Mouse (Mus musculus) olfactory bulb, adult 2 months (tissue): Measurements from ENCODE around the gene Midn. TPM values are rescaled to one million over a fixed set of nuclear protein-coding genes. Genes with fewer than 3 reads are reported as not detected.
A peak's percentile ranks its signal among the peaks of the same experiment; 100 is the strongest.

Experiments
- H3K27ac ChIP-seq: fragments of 200-500 bp; 2 replicates; pipeline ENCODE4 v1.5.1; 2012; ENCODE audit warnings: low read depth, low read length; ENCODE audit not compliant: insufficient read depth
- H3K4me1 ChIP-seq: fragments of 200-500 bp; 2 replicates; pipeline ENCODE4 v1.6.1; 2012; ENCODE audit warnings: low read length; ENCODE audit not compliant: control insufficient read depth, insufficient read depth
- H3K4me3 ChIP-seq: fragments of 200-500 bp; 2 replicates; pipeline ENCODE4 v1.5.1; 2012; ENCODE audit warnings: mild to moderate bottlenecking, low read depth, low read length, moderate library complexity; ENCODE audit not compliant: insufficient read depth
- CTCF ChIP-seq: fragments of 200-500 bp; IDR thresholded peaks from 2 replicates; pipeline ENCODE4 v1.5.1; 2012; ENCODE audit warnings: low read depth, mild to moderate bottlenecking, low read length, moderate library complexity; ENCODE audit not compliant: insufficient read depth
- POLR2A ChIP-seq: fragments of 200-500 bp; IDR thresholded peaks from 2 replicates; pipeline ENCODE4 v1.6.1; 2012; ENCODE audit warnings: mild to moderate bottlenecking, low read depth, low read length, moderate library complexity; ENCODE audit not compliant: insufficient read depth
- WGBS: fragments of 180-500 bp; shearing (Covaris S2); methylation state at CpG from one replicate; pipeline ENCODE4 v1.1.7; 2018; 5-methylcytosine and 5-hydroxymethylcytosine counted together
- polyA plus RNA-seq: library from polyadenylated mRNA; stranded (reverse); fragments of >200 nt; gene quantifications from 2 replicates; pipeline ENCODE4 v1.2.4, GENCODE M21; 2012; ENCODE audit warnings: low replicate concordance; ENCODE audit not compliant: missing spikeins, insufficient read depth, insufficient read length

Midn gene
- polyA plus RNA-seq, 1 experiment: not detected

DNA sequence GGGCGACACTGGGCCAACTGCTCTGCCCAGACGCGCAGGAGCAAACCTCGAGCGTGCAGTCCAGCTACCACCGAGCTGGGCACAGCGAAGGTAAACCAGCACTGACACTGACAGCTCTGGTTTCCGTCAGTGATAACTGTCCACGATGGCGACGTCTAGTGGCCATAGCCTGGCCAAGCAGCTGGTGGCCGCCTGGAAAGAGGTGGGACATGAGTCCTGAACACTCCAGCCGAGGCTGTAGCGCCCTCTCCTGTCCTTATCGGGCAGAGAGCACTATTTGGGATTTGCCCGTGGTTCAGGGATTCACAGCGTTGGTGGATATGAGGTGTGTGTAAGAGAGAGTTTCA, 16.9 kb downstream of the Midn start:
- TF ChIP-seq CTCF (peak; percentile 94), POLR2A (no peak)
- Histone ChIP-seq H3K4me3 (peak overlapping the region; percentile 48), H3K4me1 (peaks cover 61% of the 10 kb centered on the region), H3K27ac (peak overlapping the region; percentile 87)
- 0% methylated on average over 17 of the region's 17 CpGs for WGBS

DNA sequence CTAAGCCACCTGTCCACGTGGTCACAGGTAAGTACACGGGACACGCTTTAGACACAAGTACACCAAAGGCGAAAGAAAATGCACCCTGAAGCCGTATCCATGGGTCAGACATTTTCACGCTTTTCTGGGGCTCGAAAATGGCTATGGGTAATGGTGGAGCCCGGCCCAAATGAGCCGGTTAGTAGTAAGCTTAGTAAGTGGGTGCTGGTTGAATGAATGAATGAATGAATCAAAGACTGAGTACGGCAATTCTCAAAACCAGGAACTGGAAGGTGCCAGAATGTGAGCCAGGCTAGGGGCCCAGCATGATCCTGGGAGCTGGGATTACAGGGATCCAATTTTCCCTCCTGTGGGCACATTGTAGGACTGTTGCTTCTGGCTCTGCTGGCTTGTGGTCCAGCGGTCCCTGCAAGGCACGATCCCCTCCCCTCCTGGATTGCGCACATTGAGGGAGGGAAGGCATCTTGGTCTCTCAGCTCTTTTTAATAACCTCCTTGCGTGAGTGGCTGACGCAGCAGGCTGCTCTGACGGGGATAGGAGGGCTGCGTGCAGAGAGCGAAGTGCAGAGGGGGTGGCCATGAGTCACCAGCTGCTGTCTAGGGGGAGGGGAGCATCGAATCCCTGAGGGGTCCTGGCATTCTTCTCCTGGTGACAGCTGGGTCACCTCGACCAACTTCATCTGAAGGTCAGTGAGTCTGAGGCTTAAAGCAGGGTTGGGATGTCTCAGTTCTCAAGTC, 17.5 kb downstream of the Midn start, which contains the start of gene Cirbp:
Cirbp (plus strand) TSS at position 594 of the 737 bp plus-strand sequence.
- peak within 1 kb of the TSS; percentile 48 for H3K4me3 ChIP-seq
- peaks cover 61% of the 10 kb centered on the region for H3K4me1 ChIP-seq
- WGBS: 8% methylated on average over 20 of the region's 20 CpGs
- TF ChIP-seq CTCF: no peak
- no peak for TF ChIP-seq POLR2A
- peak within 1 kb of the TSS; percentile 87 for H3K27ac ChIP-seq

DNA sequence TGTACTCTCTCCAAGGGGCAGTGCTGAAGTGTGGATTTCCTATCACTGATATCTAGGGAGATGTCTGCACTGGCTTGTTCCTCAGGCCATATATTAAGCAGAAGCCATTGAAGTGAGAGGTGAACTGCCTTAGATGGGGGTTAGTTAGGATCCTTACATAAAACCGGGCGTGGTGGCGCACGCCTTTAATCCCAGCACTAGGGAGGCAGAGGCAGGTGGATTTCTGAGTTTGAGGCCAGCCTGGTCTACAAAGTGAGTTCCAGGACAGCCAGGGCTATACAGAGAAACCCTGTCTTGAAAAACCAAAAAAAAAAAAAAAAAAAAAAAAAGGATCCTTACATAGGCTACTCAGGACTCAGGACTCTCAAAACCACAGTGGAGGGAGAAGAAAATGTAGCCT, 18.1 kb downstream of the Midn start:
- peak overlapping the region; percentile 87 for H3K27ac ChIP-seq
- WGBS: 85% methylated on average over 4 of the region's 4 CpGs
- peaks cover 58% of the 10 kb centered on the region for H3K4me1 ChIP-seq
- H3K4me3 ChIP-seq: 0 out of 2 replicates have a peak overlapping the region, but pooled peaks have one; percentile 6

DNA sequence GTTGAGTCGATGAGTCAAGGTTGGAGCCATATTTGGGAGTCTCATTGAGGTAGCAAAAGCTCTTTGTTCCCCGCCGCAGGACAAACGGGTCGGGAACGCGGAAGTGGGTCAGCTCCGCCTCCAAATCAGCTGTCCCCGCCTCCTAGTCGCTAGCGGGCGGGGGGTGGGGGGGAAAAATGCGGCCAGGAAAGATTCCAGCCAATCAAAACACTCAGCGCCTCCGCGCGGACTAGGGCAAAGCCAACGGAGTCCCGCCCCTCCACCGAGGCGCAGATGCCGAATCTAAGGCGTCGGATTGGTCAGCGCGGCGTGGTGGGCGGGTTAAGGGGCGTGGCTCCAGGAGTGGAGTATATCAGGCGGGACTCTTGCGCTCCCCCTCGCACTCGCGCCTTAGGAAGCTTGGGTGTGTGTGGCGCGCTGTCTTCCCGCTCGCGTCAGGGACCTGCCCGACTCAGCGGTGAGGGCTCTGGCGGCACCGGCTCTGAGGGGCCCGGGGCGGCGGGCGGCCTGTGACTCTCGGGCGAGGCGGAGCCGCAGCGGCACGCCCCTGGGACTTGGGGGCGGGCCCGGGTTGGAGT, 19.5 kb downstream of the Midn start:
- peaks cover 59% of the 10 kb centered on the region for H3K4me1 ChIP-seq
- peak overlapping the region; percentile 94 for H3K27ac ChIP-seq
- TF ChIP-seq POLR2A (peak; percentile 99), CTCF (no peak)
- peak overlapping the region; percentile 90 for H3K4me3 ChIP-seq
- WGBS: under 1% methylated on average over 55 of the region's 55 CpGs

DNA sequence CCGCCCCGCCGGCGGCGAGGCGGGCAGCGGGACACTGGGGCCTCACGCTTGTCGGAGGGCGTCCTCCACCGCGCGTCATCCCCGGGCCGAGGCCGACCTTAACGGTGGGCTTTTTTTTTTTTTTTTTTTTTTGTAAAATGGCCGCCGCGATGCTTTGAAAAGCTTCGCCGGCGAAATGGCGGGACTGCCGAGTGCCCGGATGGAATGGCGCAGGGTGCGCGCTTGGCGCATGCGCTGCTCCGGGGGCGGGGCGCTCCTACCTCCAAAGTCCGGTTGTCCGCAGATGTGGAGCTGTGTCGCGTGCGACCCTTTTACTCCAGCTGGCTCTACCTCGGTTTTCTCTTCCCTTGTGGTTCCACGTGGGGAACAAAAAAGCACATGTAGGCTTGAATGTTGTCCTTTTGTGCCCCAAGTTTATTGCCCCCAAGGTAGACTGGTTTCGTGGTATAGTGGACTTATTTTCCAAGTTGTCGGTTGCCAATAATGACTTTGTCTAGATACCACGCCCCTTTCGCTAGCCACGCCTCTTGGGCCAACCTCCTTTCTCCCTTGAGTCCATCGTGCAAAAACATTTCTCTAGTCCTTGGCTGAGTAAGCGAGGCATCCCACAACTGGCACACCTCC, 20.1 kb downstream of the Midn start:
- peak overlapping the region; percentile 94 for H3K27ac ChIP-seq
- peak overlapping the region; percentile 90 for H3K4me3 ChIP-seq
- peaks cover 55% of the 10 kb centered on the region for H3K4me1 ChIP-seq
- no peak; the same call in 1 of the 2 replicates for TF ChIP-seq POLR2A
- WGBS: under 1% methylated on average over 48 of the region's 48 CpGs

DNA sequence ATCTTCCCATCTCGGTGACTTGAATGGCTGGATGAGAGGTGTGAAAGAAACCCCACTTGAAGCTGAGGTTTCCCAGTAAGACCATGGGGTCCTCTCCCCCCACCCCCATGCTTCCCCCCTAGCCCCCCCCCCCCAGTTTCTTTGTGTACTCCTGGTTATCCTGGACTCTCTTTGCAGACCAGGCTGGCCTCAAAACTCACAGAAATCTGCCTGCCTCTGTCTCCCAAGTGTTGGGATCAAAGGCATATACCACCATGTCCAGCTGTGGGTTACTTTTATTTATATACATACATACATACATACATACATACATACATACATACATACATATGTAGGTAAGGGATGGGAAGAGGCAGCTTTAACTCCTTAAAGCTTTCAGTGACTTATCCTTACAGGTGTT, 21.0 kb downstream of the Midn start:
- Histone ChIP-seq H3K4me3 (no peak overlapping the region), H3K27ac (no peak overlapping the region), H3K4me1 (peaks cover 47% of the 10 kb centered on the region)
- 38% methylated on average over 1 of the region's 1 CpGs for WGBS
- no peak for TF ChIP-seq CTCF
- TF ChIP-seq POLR2A: no peak

DNA sequence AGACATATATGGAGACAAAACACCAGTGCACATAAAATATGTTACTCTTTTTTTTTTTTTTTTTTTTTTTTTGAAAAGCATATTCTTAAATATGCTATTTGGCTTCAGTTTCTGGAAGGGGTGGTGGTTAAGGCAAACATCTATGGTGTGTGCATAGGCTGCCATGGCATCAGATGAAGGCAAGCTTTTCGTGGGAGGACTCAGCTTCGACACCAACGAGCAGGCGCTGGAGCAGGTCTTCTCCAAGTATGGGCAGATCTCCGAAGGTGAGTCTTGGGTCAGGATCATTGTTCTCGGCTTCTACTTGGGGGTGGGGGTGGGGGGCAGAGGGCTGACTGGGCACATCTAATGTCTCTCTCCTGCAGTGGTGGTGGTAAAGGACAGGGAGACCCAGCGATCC, 21.6 kb downstream of the Midn start:
- TF ChIP-seq POLR2A: no peak
- TF ChIP-seq CTCF: no peak
- WGBS: 87% methylated on average over 7 of the region's 7 CpGs
- H3K4me1 ChIP-seq: peaks cover 42% of the 10 kb centered on the region
- no peak overlapping the region for H3K27ac ChIP-seq
- H3K4me3 ChIP-seq: no peak overlapping the region

DNA sequence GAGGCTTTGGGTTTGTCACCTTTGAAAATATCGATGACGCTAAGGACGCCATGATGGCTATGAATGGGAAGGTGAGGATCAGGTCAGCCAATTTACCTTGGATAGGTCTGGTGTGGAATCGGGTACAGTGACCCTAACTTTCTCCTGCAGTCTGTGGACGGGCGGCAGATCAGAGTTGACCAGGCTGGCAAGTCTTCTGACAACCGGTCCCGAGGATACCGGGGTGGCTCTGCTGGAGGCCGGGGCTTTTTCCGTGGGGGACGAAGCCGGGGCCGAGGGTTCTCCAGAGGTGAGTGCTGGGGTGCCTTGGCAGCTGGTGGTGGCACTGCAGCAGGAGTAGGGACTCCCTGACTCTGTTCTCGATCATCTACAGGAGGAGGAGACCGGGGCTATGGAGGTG, 22.0 kb downstream of the Midn start:
- no peak overlapping the region for H3K4me3 ChIP-seq
- no peak overlapping the region for H3K27ac ChIP-seq
- H3K4me1 ChIP-seq: peaks cover 38% of the 10 kb centered on the region
- WGBS: 91% methylated on average over 16 of the region's 16 CpGs
- TF ChIP-seq POLR2A (no peak), CTCF (no peak)

DNA sequence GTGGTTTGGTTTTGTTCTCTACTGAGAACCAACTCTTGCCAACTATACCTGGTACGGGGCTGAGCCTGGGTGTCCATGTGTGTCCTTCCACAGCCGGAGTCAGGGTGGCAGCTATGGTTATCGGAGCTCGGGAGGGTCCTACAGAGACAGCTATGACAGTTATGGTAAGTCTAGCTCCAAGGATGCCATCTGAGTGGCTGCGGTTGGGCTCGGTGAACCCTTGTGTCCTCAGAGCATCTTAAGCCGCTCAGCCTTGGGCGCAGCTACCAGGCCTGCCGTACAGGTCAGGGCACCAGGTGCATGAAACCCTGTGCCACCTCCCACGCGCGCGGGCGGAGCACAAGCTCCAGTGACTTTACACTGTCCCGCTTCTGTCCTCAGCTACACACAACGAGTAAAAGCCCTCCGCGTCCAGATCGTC, 22.5 kb downstream of the Midn start:
- no peak overlapping the region for H3K27ac ChIP-seq
- H3K4me1 ChIP-seq: peaks cover 33% of the 10 kb centered on the region
- 93% methylated on average over 19 of the region's 19 CpGs for WGBS
- H3K4me3 ChIP-seq: no peak overlapping the region
- TF ChIP-seq CTCF: no peak
- TF ChIP-seq POLR2A: no peak
